Mouse (Mus musculus): ENCODE measurements around the gene Mtmr10. TPM values are rescaled to one million over a fixed set of nuclear protein-coding genes. Genes with fewer than 3 reads are reported as not detected.

Mtmr10 gene
- polyA plus RNA-seq, 1 experiment from 2014 or later: 8.4 TPM

DNA sequence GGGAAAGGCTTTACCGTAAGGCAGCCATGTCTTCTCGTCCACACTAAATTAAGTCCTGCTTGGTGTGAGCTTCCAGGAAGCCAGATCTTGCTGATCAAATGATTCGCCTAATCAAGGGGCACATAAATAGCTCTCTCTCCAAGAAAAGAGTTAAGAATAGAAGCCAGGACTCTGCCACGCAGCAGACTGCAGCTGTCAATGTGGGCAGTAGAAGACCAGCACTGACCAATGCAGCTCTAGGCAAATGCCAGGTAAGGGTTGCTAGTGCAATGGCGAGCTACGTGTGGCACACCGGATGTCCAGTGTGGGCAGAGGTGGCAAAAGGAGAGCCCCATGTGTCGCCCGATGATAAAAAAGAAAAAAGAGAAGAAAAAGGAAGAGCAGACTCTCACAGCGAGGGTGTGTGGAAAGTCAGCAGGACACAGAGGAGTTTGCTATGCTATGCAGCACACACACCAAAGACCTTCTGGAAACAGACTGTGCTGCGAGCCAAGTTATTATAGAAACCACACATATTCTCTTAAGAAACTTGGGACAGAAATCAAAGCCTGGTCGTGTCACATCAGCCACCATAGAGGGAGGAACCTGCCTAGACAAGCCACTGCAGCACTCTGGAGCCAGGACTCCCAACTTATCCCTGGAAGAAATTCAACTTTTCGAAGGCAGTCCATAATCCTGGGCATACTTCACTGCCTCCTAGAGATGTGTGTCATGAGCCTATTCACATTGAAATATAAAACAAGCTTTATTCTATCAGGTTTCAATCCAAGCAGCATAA is 21.8 kb upstream of the Mtmr10 start:
- Histone ChIP-seq H3K27me3 (peaks cover 14% of the 10 kb centered on the region), H3K36me3 (ENCODE audit: poor library complexity, severe bottlenecking) (no peaks in the 10 kb centered on the region), H3K4me1 (no peaks in the 10 kb centered on the region), H3K9me3 (replicated peaks) (peaks cover 4% of the 10 kb centered on the region), H3K9ac (no peak overlapping the region), H3K4me3 (no peak overlapping the region), H3K4me2 (no peak overlapping the region), H3K27ac (no peak overlapping the region)
- WGBS: 89% methylated on average over 13 of the region's 13 CpGs
- no peak for ATAC-seq

DNA sequence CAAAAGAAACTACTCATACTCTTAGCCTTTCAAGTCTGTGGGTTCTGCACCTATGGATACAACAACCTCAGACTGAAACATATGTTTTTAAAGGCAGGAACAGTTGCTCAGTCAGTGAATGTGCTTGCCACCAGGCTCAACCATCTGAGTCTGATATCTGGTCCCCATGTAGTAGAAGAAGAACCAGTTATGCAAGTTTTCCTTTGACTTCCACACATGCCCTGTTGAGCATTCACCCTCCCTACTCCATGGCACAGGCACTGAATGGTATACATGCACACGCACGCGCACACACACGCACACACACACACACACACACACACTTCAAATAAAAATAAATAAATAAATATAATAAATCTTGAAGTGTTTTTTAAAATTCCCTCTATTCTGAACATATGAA is 20.9 kb upstream of the Mtmr10 start:
- H3K4me1 ChIP-seq: 0 out of 2 replicates have a peak, but pooled peaks cover 4% of the 10 kb centered on the region
- H3K4me2 ChIP-seq: no peak overlapping the region
- H3K4me3 ChIP-seq: no peak overlapping the region
- H3K9me3 ChIP-seq (replicated peaks): no peaks in the 10 kb centered on the region; the same call in 1 of the 2 replicates
- no peak for ATAC-seq
- no peak overlapping the region for H3K9ac ChIP-seq
- no peaks in the 10 kb centered on the region for H3K36me3 ChIP-seq (ENCODE audit: poor library complexity, severe bottlenecking)
- H3K27me3 ChIP-seq: peaks cover 14% of the 10 kb centered on the region
- no peak overlapping the region for H3K27ac ChIP-seq
- 96% methylated on average over 4 of the region's 4 CpGs for WGBS

DNA sequence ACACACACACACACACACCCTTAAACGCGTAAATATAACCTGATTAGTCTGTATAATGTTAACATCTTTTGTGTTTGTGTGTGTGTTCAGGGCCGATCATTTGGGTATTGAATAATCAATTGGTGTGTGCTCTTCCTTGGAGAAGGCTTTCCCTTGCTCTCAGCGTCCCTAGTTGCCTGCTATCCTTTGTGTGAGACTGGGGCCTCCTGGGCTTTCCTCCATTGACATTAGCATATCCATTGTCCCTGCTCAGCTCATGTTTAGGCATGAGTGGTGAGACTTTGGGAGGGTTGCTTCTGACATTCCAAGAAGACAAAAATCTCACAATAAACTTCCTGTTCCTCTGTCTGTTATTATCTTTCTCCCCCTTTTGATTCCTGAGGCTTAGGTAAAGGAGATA is 15.5 kb upstream of the Mtmr10 start:
- Histone ChIP-seq H3K36me3 (ENCODE audit: poor library complexity, severe bottlenecking) (no peaks in the 10 kb centered on the region), H3K4me2 (no peak overlapping the region), H3K4me3 (no peak overlapping the region), H3K27me3 (peaks cover 14% of the 10 kb centered on the region), H3K27ac (no peak overlapping the region), H3K4me1 (peaks cover 11% of the 10 kb centered on the region; the same call in 1 of the 2 replicates), H3K9ac (no peak overlapping the region), H3K9me3 (replicated peaks) (no peaks in the 10 kb centered on the region)
- 2% methylated on average over 4 of the region's 4 CpGs for WGBS
- peak; percentile 96 for ATAC-seq

DNA sequence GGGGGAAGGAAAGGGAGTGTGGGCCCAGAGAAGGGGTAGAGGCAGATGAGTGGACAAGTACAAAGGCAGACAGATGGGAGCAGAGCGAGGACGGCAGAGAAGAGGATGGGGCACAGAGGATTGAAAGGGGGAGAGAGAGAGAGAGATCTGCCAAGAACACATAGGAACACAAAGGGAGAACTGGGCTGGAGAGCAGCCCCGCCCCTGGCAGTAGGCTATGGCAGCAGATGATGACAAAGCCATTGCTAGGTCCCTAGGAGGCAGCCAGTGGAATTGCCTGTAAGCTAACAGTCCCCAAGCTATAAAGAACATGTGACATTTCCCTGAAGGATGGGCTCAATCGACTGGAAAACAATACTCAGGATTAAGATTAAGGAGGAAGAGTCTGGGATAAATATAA is 11.9 kb upstream of the Mtmr10 start:
- H3K4me3 ChIP-seq: no peak overlapping the region
- no peak overlapping the region for H3K27ac ChIP-seq
- no peak for ATAC-seq
- H3K36me3 ChIP-seq (ENCODE audit: poor library complexity, severe bottlenecking): no peaks in the 10 kb centered on the region
- no peak overlapping the region for H3K9ac ChIP-seq
- H3K9me3 ChIP-seq (replicated peaks): no peaks in the 10 kb centered on the region
- H3K27me3 ChIP-seq: no peaks in the 10 kb centered on the region
- WGBS: 57% methylated on average over 4 of the region's 4 CpGs
- H3K4me1 ChIP-seq: peaks cover 11% of the 10 kb centered on the region; the same call in 1 of the 2 replicates
- H3K4me2 ChIP-seq: no peak overlapping the region

DNA sequence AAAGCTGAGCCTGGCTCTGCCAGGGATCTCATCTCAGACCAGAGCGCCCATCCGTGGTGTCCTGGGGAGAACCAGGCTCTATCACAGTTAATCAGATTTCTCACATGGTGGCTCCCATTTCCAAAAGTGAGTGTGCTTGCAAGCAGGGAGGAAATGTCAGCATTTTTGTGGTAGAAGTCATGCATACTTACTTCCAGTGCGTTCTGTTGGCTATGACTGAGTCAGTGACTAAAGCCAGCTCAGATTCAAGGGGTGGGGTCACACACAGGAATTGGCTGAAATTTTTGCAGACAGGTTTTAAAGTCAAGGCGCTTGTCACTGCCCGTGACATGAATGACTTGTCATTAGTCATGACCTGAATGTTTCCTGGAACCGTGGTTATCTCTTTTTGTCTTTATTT is 10.5 kb upstream of the Mtmr10 start:
- H3K9ac ChIP-seq: no peak overlapping the region
- no peak overlapping the region for H3K4me3 ChIP-seq
- no peak overlapping the region for H3K27ac ChIP-seq
- no peaks in the 10 kb centered on the region for H3K27me3 ChIP-seq
- H3K36me3 ChIP-seq (ENCODE audit: poor library complexity, severe bottlenecking): no peaks in the 10 kb centered on the region
- H3K4me2 ChIP-seq: no peak overlapping the region
- no peak for ATAC-seq
- 64% methylated on average over 6 of the region's 6 CpGs for WGBS
- H3K4me1 ChIP-seq: peaks cover 4% of the 10 kb centered on the region; the same call in 1 of the 2 replicates
- no peaks in the 10 kb centered on the region for H3K9me3 ChIP-seq (replicated peaks)

DNA sequence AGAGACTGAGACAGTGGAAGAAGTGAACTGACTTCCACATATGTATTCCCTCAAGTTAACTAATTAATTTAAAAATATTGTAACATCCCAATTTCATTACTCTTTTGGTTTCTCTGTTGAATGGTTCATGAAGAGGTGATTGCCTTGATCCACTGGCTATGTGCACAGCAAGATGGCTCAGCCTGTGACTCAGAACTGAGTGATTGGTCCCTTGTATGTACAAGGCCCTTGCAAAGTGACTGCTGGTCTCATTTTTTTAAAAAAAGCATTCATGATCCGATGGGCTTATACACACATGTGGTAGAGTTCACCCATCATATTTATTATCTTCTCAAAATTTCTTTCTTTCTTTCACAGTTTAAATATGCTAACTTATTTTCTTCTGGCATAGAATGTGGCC is 8.9 kb upstream of the Mtmr10 start:
- Histone ChIP-seq H3K4me3 (no peak overlapping the region), H3K27me3 (no peaks in the 10 kb centered on the region), H3K9ac (no peak overlapping the region), H3K4me1 (no peaks in the 10 kb centered on the region), H3K4me2 (no peak overlapping the region), H3K9me3 (replicated peaks) (no peaks in the 10 kb centered on the region), H3K27ac (no peak overlapping the region), H3K36me3 (ENCODE audit: poor library complexity, severe bottlenecking) (no peaks in the 10 kb centered on the region)
- no peak for ATAC-seq
- 94% methylated on average over 1 of the region's 1 CpGs for WGBS

DNA sequence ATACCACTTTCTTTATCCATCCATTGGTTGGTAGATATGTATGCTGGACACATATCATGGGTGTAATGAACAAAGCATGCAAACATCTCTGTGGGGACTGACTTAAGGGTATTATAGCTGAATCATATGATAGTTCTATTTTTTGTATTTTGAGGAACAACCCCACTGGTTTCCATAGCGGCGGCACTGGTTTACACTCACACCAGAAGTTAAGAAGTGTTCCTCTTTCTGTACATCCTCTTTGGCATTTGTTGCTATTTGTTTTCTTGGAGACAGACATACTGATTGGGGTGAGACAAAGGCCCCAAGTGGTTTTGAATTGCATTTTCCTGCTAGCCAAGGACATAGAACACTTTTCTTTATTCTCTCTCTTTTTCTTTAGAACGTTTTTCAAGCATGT is 7.9 kb upstream of the Mtmr10 start:
- H3K4me3 ChIP-seq: no peak overlapping the region
- no peaks in the 10 kb centered on the region for H3K27me3 ChIP-seq
- no peaks in the 10 kb centered on the region for H3K9me3 ChIP-seq (replicated peaks)
- no peak overlapping the region for H3K9ac ChIP-seq
- no peak overlapping the region for H3K27ac ChIP-seq
- no peaks in the 10 kb centered on the region for H3K36me3 ChIP-seq (ENCODE audit: poor library complexity, severe bottlenecking)
- 85% methylated on average over 3 of the region's 3 CpGs for WGBS
- no peak overlapping the region for H3K4me2 ChIP-seq
- H3K4me1 ChIP-seq: no peaks in the 10 kb centered on the region
- ATAC-seq: no peak

DNA sequence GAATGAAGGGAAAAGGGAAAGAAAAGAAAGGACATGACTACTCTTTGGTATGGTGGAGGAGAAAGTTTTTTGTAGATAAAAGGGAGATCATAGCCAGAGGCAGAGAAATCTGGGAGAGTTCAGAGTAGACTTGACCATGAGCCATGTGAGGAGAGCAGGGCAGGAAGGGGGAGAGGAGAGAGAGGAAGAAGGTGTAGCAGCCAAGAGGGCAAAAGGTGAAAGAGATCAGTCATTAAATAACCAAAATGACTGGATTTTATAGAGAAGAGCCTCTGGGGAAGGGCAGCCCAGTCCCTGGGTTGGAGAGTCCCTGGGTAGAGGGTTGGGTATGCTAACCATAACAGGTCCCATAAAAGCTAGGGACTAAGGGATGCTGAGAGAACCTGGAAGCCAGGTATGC is 887 bp upstream of the Mtmr10 start:
- no peaks in the 10 kb centered on the region for H3K36me3 ChIP-seq (ENCODE audit: poor library complexity, severe bottlenecking)
- H3K9ac ChIP-seq: no peak overlapping the region
- H3K27ac ChIP-seq: no peak overlapping the region
- no peaks in the 10 kb centered on the region for H3K27me3 ChIP-seq
- ATAC-seq: no peak
- peak overlapping the region; percentile 85; the same call in 1 of the 2 replicates for H3K4me3 ChIP-seq
- peaks cover 17% of the 10 kb centered on the region for H3K4me1 ChIP-seq
- peak overlapping the region; percentile 73 for H3K4me2 ChIP-seq
- no peaks in the 10 kb centered on the region for H3K9me3 ChIP-seq (replicated peaks)

DNA sequence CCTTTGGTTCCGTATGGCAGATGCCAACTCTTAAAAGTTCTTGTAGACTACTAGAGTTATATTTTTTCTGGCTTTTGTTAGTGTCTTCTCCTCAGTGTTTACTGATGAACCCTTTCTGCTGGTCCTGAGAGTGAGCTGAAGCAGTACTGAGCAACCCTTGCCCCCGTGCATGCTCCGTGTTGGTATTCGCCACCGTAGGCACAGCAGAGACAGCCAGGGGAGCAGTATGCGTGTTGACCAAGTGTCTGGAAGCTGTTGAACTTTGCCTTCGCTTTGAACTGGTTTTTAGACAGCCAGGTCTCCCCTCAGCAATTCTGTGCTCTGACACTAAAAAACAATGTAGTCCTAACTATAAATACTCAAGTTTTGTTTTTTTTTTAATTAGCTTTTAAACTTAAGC is 2.0 kb downstream of the Mtmr10 start:
- peaks cover 17% of the 10 kb centered on the region for H3K4me1 ChIP-seq
- ATAC-seq: no peak
- 95% methylated on average over 7 of the region's 7 CpGs for WGBS

DNA sequence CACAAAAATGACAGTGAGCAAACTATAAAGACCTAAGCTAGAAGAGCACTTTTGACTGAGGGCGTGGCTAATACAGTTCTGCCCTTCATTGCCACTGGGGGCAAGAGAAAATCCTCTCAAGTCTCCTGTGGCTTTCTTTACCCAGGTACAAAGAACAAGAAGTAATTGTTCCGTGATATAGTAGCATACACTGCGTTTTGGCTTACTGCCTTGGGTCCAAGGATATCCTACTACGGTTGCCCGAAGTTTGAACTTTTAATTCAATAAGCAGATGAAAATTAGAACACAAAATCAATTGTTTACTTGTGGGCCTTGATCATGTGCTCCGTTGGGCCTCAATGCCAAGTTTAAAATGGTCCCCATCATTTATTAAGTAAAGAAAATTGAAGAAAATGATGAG is 3.0 kb downstream of the Mtmr10 start:
- Histone ChIP-seq H3K4me1 (peaks cover 17% of the 10 kb centered on the region), H3K4me3 (no peak overlapping the region), H3K4me2 (no peak overlapping the region), H3K27me3 (no peaks in the 10 kb centered on the region), H3K27ac (no peak overlapping the region), H3K9me3 (replicated peaks) (no peaks in the 10 kb centered on the region), H3K36me3 (ENCODE audit: poor library complexity, severe bottlenecking) (no peaks in the 10 kb centered on the region), H3K9ac (no peak overlapping the region)
- ATAC-seq: no peak
- WGBS: 89% methylated on average over 6 of the region's 6 CpGs

More for the DNA sequence above, 2.0 kb downstream of the Mtmr10 start:
- no peak overlapping the region for H3K9ac ChIP-seq
- no peak overlapping the region for H3K4me3 ChIP-seq
- no peaks in the 10 kb centered on the region for H3K27me3 ChIP-seq
- H3K36me3 ChIP-seq (ENCODE audit: poor library complexity, severe bottlenecking): no peaks in the 10 kb centered on the region
- no peak overlapping the region for H3K27ac ChIP-seq
- no peak overlapping the region for H3K4me2 ChIP-seq
- no peaks in the 10 kb centered on the region for H3K9me3 ChIP-seq (replicated peaks)

DNA sequence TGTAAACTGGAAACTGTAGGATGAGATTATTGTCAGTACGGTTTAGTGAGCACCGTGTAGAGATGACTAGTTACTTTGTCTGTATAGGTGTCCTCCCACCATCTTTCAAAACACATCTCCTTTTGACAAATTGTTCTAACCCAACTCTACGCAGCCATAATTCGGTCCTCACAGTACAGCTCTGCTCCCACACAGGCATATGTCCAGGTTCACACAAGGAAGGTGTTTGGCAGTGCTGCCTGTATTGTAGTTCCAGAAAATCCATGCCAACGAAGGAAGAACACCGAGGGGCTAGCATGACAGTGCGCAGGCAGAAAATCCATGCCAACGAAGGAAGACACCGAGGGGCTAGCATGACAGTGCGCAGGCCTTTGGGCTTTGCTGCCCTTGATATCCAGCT is 4.3 kb downstream of the Mtmr10 start:
- no peak for ATAC-seq
- Histone ChIP-seq H3K36me3 (ENCODE audit: poor library complexity, severe bottlenecking) (no peaks in the 10 kb centered on the region), H3K27me3 (no peaks in the 10 kb centered on the region), H3K4me1 (peaks cover 28% of the 10 kb centered on the region), H3K9me3 (replicated peaks) (no peaks in the 10 kb centered on the region), H3K9ac (no peak overlapping the region), H3K27ac (no peak overlapping the region), H3K4me2 (no peak overlapping the region), H3K4me3 (no peak overlapping the region)
- WGBS: 95% methylated on average over 10 of the region's 10 CpGs

DNA sequence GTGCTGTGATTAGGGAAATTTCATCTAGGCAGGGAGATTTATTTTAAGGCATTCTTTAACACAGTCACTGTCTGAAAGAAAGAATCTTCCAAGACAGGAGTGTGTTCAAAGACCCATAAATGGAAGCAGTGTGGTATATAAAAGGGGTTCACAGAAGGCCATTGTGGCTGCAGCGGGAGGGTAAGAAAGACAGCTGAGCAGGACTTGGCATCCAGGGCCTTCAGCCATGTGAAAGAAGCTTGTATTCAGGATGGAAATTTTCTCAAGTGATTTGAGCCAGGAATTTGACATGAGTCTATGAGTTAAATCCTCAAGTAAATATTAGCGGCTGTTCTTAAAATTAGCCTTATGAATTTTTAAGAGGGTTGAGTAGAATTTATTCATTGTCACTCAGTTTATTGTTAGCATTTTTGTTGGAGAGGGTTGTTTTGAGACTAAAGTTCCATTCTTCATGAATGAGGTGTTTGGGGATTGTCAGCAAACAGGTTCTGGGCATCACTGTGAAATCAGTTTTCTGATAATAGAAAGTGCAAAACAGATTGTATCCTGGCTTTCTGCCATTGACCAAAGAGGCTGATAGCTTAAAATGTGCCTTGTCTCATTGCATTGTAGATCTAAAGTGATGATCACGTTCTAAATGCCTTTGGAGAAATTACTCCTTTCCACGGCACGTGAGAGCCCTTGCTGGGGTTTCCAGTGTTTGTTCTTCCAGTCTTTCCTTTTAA is 9.0 kb downstream of the Mtmr10 start:
- no peak overlapping the region for H3K4me3 ChIP-seq
- no peak overlapping the region for H3K4me2 ChIP-seq
- 47% methylated on average over 5 of the region's 5 CpGs for WGBS
- H3K9me3 ChIP-seq (replicated peaks): no peaks in the 10 kb centered on the region
- no peaks in the 10 kb centered on the region for H3K27me3 ChIP-seq
- 0 out of 2 replicates have a peak, but pooled peaks cover 6% of the 10 kb centered on the region for H3K36me3 ChIP-seq (ENCODE audit: poor library complexity, severe bottlenecking)
- peaks cover 19% of the 10 kb centered on the region for H3K4me1 ChIP-seq
- ATAC-seq: peak; percentile 27; the same call in 1 of the 2 replicates
- peak overlapping the region; percentile 31; the same call in 1 of the 2 replicates for H3K27ac ChIP-seq
- H3K9ac ChIP-seq: no peak overlapping the region
